Mouse (Mus musculus) ovary, postnatal 14 days (tissue): ENCODE results near the gene Gm13757.
"Not testable (repeated sequence)": the region's sequence is repeated elsewhere in the genome, so short reads cannot be mapped to it uniquely, and the experiment has no call there.

ENCODE experiments used
- DNase-seq: peaks from one replicate; pipeline ENCODE4 v3.0.0; 2022; ENCODE audit warnings: low spot score

The Gm13757 gene

DNA sequence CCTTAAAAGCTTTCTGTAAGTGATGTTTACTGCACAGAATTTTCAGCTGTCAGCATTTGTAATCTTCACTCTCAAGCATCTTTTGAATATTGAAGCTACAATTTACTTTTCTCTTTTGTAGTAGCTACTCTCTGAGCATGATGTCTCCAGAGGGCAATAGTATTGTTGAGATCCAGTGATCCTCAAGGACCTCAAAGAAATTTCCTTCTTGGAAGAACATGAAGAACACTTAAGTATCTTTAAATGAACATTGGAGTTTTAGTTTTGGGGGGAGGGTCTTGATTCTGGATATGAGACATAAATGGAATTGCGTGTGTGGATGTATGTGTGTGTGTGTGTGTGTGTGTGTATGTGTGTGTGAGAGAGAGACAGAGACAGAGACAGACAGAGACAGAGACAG is at the start of gene Gm13757:
Gene Gm13757 (minus strand): TSS at position 101 of the 400 bp plus-strand sequence.
- no peak for DNase-seq

DNA sequence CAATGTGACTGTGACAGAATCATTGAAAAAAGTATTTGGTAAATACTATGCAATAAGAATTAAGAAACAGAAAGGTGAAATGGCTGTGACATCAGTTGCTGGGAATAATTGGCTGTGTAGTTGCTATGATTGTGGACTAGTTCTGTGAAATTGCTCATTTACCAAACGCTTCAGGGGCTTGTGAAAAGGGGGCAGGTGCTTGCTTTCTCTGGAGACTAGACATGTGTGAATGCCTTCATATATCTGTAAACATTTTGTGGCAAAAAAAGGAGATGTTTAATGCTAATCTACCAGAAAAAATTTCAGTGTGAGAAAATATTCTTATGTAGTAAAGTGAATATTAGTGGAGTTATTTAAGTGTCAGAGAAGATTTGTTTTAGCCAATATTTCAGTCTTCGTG is 44.1 kb upstream of the Gm13757 start, which contains the start of gene Olfr1185-ps1:
Gene Olfr1185-ps1 (plus strand): TSS at position 301 of the 400 bp plus-strand sequence.
- DNase-seq, result no peak

DNA sequence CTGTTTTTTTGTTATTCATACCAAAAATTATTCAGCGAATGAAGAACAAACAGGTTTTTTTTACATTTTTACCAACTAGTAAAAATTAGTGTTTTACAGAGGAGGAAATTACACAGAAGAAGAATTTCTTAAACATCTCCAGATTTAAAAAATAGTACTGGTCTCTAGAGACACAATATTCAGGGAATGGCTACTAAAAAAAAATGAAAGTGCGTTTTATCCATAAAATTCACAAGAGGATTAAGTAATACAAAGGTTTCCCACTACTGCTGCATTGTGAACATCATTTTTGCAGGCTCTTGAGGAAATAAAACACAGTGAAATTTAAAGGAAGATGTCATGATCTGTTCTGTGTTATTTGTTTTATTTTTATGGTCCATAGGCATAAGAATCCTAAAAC is 34.4 kb upstream of the Gm13757 start, which contains the start of gene Olfr1184:
Gene Olfr1184 (plus strand): TSS at position 301 of the 400 bp plus-strand sequence.
- DNase-seq, result no peak

DNA sequence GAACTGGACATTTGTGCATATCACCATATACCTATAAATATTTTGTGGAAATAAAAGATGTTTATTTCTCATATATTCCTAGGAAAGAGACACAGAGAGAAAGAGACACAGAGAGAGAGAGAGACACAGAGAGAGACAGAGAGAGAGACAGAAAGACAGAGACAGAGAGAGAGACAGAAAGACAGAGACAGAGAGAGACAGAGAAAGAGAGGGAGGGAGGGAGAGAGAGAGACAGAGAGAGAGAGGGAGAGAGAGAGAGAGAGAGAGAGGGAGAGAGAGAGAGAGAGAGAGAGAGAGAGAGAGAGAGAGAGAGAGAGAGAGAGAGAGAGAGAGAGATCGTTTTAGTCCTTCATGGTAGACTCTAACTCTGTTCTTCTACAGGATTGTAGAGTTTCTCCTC is 5.6 kb upstream of the Gm13757 start, which contains the start of gene Olfr1183:
Gene Olfr1183 (plus strand): TSS at position 301 of the 400 bp plus-strand sequence.
- DNase-seq, result not testable (repeated sequence)

DNA sequence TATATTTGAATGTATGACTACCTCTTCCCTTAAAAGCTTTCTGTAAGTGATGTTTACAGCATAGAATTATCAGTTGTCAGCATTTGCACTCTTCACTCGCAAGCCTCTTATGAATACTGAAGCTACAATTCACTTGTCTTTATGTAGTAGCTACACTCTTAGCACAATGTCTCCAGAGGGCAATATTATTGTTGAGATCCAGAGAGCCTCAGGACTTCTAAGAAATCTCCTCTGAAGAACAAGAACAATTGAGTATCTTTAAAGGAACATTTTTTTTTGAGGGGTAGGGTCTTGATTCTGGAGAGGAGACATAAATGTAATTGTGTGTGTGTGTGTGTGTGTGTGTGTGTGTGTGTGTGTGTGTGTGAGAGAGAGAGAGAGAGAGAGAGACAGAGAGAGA is 22.9 kb downstream of the Gm13757 start, which contains the start of gene Olfr1181:
Gene Olfr1181 (minus strand): TSS at position 101 of the 400 bp plus-strand sequence.
- no peak for DNase-seq

DNA sequence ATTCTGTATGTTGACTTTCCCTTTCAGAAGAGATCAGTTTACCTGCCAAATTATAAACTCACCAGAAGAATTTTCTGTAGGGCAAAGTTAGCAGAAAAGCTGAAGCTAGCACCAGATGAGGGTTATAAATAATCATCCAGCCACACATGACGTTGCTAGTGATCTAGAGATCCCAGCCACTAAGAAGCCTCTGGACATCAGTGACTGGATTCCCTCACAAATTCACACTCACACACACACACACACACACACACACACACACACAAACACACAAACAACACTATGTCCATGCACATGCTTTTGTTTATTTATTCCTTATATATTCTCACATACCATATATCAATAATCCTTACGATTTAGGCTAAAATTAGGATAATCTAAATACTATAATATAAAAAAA is 29.9 kb downstream of the Gm13757 start, which contains the start of gene Olfr1180:
Gene Olfr1180 (minus strand): TSS at position 101 of the 400 bp plus-strand sequence.
- no peak for DNase-seq

DNA sequence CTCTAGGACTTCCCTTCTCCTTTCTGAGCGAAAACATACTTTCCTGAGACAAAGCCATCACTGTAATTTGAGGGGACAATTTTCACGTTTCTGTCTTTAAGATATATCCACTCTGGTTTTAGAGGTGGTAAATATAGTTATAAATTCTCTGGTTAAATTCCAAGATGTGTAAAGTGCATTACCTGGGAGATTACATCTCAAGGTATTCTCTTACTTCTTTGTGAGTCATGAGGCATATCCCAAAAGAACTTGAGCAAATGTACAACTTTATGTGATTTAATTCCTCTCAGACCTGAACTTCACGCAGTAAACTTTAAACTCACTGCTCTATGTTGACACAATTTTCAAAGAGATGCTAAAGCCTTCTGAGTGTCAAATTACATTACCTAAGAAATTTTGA is 42.6 kb downstream of the Gm13757 start, which contains the start of gene Olfr1179:
Gene Olfr1179 (minus strand): TSS at position 101 of the 400 bp plus-strand sequence.
- DNase-seq, result no peak
